In the genomic region with DNA sequence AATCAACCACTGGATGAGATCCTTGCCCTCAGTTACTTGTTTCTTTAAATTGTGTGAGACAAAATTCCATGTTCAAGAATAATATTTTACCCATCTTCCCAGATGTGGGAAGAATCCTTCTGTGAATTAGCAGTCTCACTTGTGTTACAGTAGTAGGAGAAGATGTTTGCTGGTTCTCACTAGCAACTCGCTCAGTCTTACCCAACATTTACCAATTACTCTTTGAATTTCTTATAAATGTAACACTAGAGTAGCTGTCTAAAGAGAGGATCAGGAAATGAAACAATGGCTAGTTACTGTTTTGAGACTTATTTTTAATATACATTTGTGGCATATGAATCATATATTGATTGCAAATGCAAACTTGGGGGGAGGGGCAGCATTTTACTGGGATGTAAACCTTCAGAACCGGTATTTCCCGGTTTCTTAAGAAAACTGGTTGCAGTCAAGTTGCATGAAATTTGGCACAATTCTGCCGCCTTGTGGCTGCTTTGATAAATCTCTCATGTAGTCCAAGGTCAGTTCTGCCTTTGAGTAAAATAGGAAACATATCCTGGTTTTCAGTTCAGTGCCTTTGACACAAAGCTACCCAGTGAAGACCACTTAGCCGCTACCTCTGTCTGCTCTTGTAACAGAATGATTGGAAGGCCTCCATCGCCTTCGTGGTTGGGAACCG, we compare ENCODE assay signal across 8 mouse cellular contexts. TPM values are rescaled to one million over a fixed set of nuclear protein-coding genes. Genes with fewer than 3 reads are reported as not detected.
DNase-seq lines count a peak whose midpoint lies in the region; ATAC-seq and TF ChIP-seq lines count a peak whose summit lies in the region.

No protein-coding gene starts in this region.

- peak; percentile 80 for TF ChIP-seq CTCF in Patski (IDR thresholded peaks at IDR 0.05)

- in situ Hi-C loops in Patski (cut with MboI; ENCODE audit: low pct_unique_long_range_greater_than_20kb): loop anchor here (5.0 kb wide), 1 partner anchor 701 kb away; no protein-coding TSS in a partner anchor

- POLR2A ChIA-PET in Patski (lab: Charles Lee): interaction anchor here (0.6 kb wide), 1 partner anchor 817 kb away, joined by 3 read pairs; no protein-coding TSS in a partner anchor

- CTCF ChIA-PET in Patski (lab: Charles Lee): interaction anchor here (1.2 to 2.5 kb wide), 5 partner anchors 11 to 705 kb away, joined by 3 to 9 read pairs (median 4); no protein-coding TSS in a partner anchor

- ATAC-seq in Patski: peak; percentile 15

- peak; percentile 58 for DNase-seq in gastrocnemius, adult 18-20 months (ENCODE audit: low spot score)
- no peak for DNase-seq in gastrocnemius, postnatal 25 days
- DNase-seq in Patski (ENCODE audit: low read depth, low spot score): no peak
- peak; percentile 82 to 86 for DNase-seq in cerebellum, postnatal 14 days
- peak; percentile 48 to 79 for DNase-seq in frontal cortex, postnatal 36 days (ENCODE audit: low spot score in 2 of 2)
- peak; percentile 58 for DNase-seq in layer of hippocampus, adult 11-12 months (ENCODE audit: low spot score)
- DNase-seq in lung, postnatal 14 days: peak; percentile 54
- peak; percentile 36 for DNase-seq in right cerebral cortex, postnatal 25 days

- no peaks in the 10 kb centered on the region for H3K27me3 ChIP-seq in Patski

RNA-seq across cellular contexts. Expression of gene Spag17, which starts 53.5 kb away (rescaled TPM):
- not detected for total RNA-seq in gastrocnemius, adult 18-20 months (2021)
- not detected for total RNA-seq in gastrocnemius, postnatal 25 days (2021)
- 0.06 TPM for polyA plus RNA-seq in Patski (2021)

Comparison
In these comparisons a context has a peak if more than half of its experiments do, and no peak if none do; other contexts are left out.
1. DNase-seq: peak in gastrocnemius, adult 18-20 months (single experiment), cerebellum, postnatal 14 days (2 of 2), frontal cortex, postnatal 36 days (2 of 2), layer of hippocampus, adult 11-12 months (single experiment), lung, postnatal 14 days (single experiment) and right cerebral cortex, postnatal 25 days (single experiment); none in gastrocnemius, postnatal 25 days (single experiment) and Patski (single experiment).